Mouse (Mus musculus): ENCODE data around the gene Vmn2r95. TPM values are rescaled to one million over a fixed set of nuclear protein-coding genes. Genes with fewer than 3 reads are reported as not detected.
A peak's percentile ranks its signal among the peaks of the same experiment; 100 is the strongest.

The Vmn2r95 gene
- under 1 TPM in 1 of 2 experiments, not detected in 1; 0.05 TPM for polyA plus RNA-seq (2017; shearing (Covaris generic))

- ATAC-seq: no peak
Observed at GRCm38 (mm10) chr17:18423778-18424177, at the start of gene Vmn2r95. Gene Vmn2r95 (plus strand): TSS chr17:18424078.

DNA sequence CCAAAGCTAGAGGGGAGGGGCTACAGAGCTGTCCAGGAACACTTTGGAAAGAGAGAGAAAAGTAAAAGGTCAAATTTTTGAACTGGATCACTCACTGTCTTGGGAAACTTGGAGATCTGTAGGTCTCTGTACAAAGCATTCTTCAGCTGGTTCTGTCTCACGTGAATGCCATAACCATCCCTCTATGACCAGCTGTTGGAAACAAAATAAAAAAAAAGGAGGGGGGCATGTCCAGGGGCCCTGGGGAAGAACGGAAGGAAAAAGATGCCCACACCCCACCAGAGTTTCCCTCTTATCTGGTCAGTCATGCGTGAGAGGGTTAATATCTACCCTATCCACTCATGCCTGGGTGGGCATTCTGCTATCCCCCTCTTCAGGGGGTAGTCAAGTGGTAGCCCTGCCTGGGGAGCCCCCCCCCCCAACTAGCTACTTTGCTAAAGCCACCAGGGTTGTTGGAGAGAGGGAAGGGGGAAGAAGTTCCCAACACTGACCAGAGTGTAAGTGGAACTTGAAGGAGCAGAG lies 31.8 kb downstream of the Vmn2r95 start:
- ATAC-seq: no peak

DNA sequence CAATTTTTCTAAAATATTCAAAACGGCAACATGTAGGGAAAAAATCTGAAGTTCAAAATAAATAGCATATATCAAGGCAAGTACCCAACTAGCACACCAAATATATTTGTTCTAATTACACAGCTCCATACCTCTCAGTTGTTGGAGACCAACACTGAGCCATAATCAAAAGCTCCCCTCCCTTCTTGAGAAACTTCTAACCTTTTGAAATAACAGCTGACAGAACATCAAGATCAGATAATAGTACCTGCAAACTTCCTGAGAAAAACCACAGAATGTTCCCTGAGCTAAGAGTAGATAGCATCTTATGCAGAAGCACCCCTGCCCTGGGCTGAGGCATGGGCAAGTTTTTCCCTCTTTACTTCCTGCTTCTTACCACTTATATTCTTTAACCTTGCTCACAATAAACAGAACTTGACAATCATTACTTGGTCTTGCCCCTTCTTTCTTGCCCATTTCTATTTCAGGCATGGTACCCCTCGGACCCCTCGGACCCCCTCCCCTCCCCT lies 34.3 kb downstream of the Vmn2r95 start:
- ATAC-seq: peak; percentile 78

GRCm38 (mm10) chr17:18462695-18463094 lies 38.8 kb downstream of the Vmn2r95 start:
- peak; percentile 63 for ATAC-seq

DNA sequence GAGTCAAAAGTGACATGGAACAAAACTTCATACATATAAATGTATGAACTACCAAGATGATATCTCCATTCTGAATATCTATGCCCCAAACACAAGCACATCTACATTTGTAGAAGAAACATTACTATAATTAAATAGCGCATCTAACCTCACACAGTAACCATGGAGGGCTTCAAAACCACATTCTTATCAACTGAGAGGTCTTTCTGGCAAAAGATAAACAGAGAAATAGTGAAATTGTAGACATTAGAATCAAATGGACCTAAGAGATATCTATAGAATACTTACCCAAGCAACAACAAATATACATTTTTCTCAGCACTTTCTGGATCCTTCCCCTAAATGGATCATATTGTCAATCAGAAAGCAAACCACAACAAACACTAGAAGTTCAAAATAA lies 56.0 kb downstream of the Vmn2r95 start:
- ATAC-seq: no peak

Other genes with a start within 250 kb of the Vmn2r95 start
- not detected for gene Vmn2r94, start 146.3 kb upstream of the Vmn2r95 start, polyA plus RNA-seq (2017; shearing (Covaris generic))
- under 1 TPM in 1 of 2 experiments, not detected in 1; 0.05 TPM for gene Vmn2r93, start 126.0 kb upstream of the Vmn2r95 start, polyA plus RNA-seq (2017; shearing (Covaris generic))
- 1 to 10 TPM; 2.2 to 3.7 TPM for gene Vmn2r96, start 149.1 kb downstream of the Vmn2r95 start, polyA plus RNA-seq (2017; shearing (Covaris generic))